Mouse (Mus musculus) bone marrow, adult 2 months (tissue): ENCODE data around the gene Nav2.
A peak's percentile ranks its signal among the peaks of the same experiment; 100 is the strongest.

Experiments
- CTCF ChIP-seq: fragments of 200-500 bp; IDR thresholded peaks from 2 replicates; pipeline ENCODE4 v1.5.1; 2011; ENCODE audit warnings: low read length, control low read depth; ENCODE audit not compliant: control insufficient read depth, insufficient read depth
- POLR2A ChIP-seq: fragments of 200-500 bp; IDR thresholded peaks from 2 replicates; pipeline ENCODE4 v1.6.1; 2011; ENCODE audit warnings: low read depth, mild to moderate bottlenecking, control low read depth, low read length, borderline replicate concordance; ENCODE audit not compliant: control insufficient read depth

DNA sequence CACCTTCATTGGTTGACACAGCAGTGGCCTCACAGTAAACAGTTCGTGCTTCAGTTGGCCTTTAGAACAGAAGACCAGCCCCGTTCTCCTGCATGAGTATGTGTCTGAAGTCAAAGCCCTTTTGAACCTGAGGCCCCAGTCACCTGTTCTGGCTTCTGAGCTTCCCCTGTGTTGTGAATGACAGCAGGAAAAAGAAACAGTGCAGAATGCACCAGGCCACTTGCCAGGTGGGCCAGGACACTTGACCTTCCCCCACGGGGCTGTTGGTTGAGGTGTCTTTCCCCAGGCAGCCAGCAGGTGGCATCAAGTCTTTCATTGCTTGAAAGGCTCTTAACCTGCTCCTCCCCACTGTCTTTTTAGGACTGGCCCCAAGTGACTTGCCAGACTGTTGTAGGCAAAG lies 562.8 kb downstream of the Nav2 start:
- TF ChIP-seq POLR2A (no peak), CTCF (peak; percentile 65)
